Mouse (Mus musculus) bone marrow macrophage, adult 2 months (primary cell): ENCODE data around the gene Tesk2. TPM values are rescaled to one million over a fixed set of nuclear protein-coding genes. Genes with fewer than 3 reads are reported as not detected.

Experiments
- H3K27ac ChIP-seq: 2 replicates; pipeline ENCODE4 v1.5.1; 2012; ENCODE audit warnings: low read depth, low read length; ENCODE audit not compliant: insufficient read depth
- H3K4me1 ChIP-seq: 2 replicates; pipeline ENCODE4 v1.6.1; 2012; ENCODE audit warnings: low read length; ENCODE audit not compliant: control insufficient read depth, insufficient read depth
- H3K4me3 ChIP-seq: 2 replicates; pipeline ENCODE4 v1.5.1; 2012; ENCODE audit warnings: mild to moderate bottlenecking, low read length, moderate library complexity; ENCODE audit not compliant: insufficient read depth
- CTCF ChIP-seq: IDR thresholded peaks from 2 replicates; pipeline ENCODE4 v1.5.1; 2012; ENCODE audit warnings: low read depth, mild to moderate bottlenecking, low read length, moderate library complexity
- POLR2A ChIP-seq: IDR thresholded peaks from 2 replicates; pipeline ENCODE4 v1.6.1; 2012; ENCODE audit warnings: mild to moderate bottlenecking, low read depth, low read length, borderline replicate concordance
- polyA plus RNA-seq: library from polyadenylated mRNA; stranded (reverse); fragments of >200 nt; gene quantifications from 2 replicates; pipeline ENCODE4 v1.2.4, GENCODE M21; 2012; ENCODE audit not compliant: missing spikeins, insufficient read depth, insufficient read length

Gene Tesk2
- polyA plus RNA-seq, 1 experiment, result 13.2 TPM

- Histone ChIP-seq H3K4me3 (peak overlapping the region; percentile 35), H3K4me1 (peaks cover 20% of the 10 kb centered on the region), H3K27ac (no peak overlapping the region)
- TF ChIP-seq CTCF (no peak), POLR2A (no peak)
These were observed 31.4 kb upstream of the Tesk2 start for GRCm38 (mm10) chr4:116689309-116689876.

- TF ChIP-seq POLR2A (no peak), CTCF (no peak)
- peaks cover 13% of the 10 kb centered on the region for H3K4me1 ChIP-seq
- no peak overlapping the region for H3K4me3 ChIP-seq
- no peak overlapping the region for H3K27ac ChIP-seq
These were observed 28.6 kb upstream of the Tesk2 start for GRCm38 (mm10) chr4:116692146-116692545.

DNA sequence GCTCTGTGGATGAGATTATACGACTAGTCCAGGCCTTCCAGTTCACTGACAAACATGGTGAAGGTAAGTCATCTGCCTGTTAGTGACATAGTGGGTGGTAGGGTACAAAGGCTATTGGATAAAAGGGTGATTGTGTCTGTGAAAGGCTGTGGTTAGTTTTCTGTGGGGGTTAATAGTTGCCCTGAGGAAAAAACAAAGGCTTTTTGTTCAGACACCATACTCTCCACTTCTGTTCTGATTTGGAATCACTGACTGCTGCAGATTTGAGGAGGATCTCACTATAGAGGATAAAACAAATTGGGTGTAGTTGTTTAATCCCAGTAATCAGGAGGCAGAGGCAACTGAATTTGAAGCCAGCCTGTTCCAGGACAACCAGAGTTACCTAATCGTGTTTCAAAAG lies 27.0 kb upstream of the Tesk2 start:
- no peak overlapping the region for H3K4me3 ChIP-seq
- no peak overlapping the region for H3K27ac ChIP-seq
- no peak for TF ChIP-seq POLR2A
- TF ChIP-seq CTCF, result no peak
- H3K4me1 ChIP-seq, result peaks cover 9% of the 10 kb centered on the region

- no peaks in the 10 kb centered on the region; the same call in 1 of the 2 replicates for H3K4me1 ChIP-seq
- no peak overlapping the region for H3K27ac ChIP-seq
- TF ChIP-seq CTCF, result no peak
- no peak for TF ChIP-seq POLR2A
- no peak overlapping the region for H3K4me3 ChIP-seq
These were observed 21.9 kb upstream of the Tesk2 start for GRCm38 (mm10) chr4:116698693-116699342.

DNA sequence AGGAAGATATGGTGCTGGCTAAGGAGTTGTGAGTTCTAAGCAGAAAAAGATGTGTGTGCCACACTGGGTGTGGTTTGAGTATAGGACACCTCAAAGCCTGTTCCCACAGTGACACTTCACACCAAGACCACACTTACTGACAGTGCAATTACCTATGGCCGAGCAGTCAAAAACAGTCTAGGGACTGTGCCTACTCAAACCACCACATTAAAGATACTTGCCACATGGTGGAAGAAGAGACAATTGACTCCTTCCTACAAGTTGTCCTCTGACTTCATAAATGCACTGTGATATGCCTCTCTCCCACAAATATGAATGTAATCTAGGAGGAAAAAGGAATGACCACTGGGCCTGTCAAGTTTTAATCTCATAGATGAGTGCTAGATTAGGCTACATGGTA lies 19.8 kb upstream of the Tesk2 start:
- no peak overlapping the region for H3K27ac ChIP-seq
- no peaks in the 10 kb centered on the region for H3K4me1 ChIP-seq
- no peak for TF ChIP-seq CTCF
- TF ChIP-seq POLR2A, result no peak
- no peak overlapping the region for H3K4me3 ChIP-seq

- TF ChIP-seq CTCF (peak; percentile 56), POLR2A (no peak)
- H3K27ac ChIP-seq, result no peak overlapping the region
These were observed 16.9 kb upstream of the Tesk2 start for GRCm38 (mm10) chr4:116703804-116704203.

GRCm38 (mm10) chr4:116707666-116708065 lies 13.1 kb upstream of the Tesk2 start:
- 0 out of 2 replicates have a peak overlapping the region, but pooled peaks have one; percentile 7 for H3K27ac ChIP-seq
- TF ChIP-seq POLR2A, result no peak
- no peak for TF ChIP-seq CTCF
- peaks cover 9% of the 10 kb centered on the region for H3K4me1 ChIP-seq
- H3K4me3 ChIP-seq, result peak overlapping the region; percentile 80

More at GRCm38 (mm10) chr4:116703804-116704203, 16.9 kb upstream of the Tesk2 start:
- H3K4me1 ChIP-seq, result 0 out of 2 replicates have a peak, but pooled peaks cover 3% of the 10 kb centered on the region
- no peak overlapping the region for H3K4me3 ChIP-seq

DNA sequence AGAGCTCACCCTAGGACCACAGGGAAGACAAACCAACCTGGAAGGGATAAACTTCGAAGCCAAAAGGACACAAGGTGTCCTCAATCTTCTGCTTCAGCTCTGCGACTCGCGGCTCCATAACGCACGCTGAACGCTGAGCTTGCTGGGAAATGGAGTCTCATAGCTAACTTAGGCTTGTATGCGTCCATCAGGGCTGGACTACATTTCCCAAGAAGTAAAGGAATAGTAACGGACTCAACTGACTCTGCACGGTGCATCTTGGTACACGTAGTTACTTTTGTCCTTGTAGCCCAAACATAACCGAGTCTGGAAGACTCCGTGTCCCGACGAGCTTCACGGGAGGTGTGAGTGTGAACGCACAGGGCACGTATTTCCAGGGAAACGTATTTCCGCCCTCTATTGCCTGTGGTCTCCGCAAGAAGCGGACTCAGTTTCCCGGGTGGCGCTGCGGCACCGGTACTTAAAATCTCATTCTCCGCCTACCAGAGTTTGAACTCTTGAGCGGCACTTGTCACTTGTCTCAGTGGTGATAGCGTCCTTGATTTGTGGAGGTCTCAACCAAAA lies 12.5 kb upstream of the Tesk2 start, which contains the start of the genes Mmachc and Ccdc163:
Mmachc (minus strand) TSS at position 206 of the 564 bp plus-strand sequence.
Ccdc163 (plus strand) TSS at position 309 of the 564 bp plus-strand sequence.
- TF ChIP-seq CTCF, result no peak
- no peak for TF ChIP-seq POLR2A
- 0 out of 2 replicates have a peak within 1 kb of the TSS, but pooled peaks have one; percentile 7 for H3K27ac ChIP-seq
- H3K4me1 ChIP-seq, result peaks cover 9% of the 10 kb centered on the region
- peak within 1 kb of the TSS; percentile 80 for H3K4me3 ChIP-seq

DNA sequence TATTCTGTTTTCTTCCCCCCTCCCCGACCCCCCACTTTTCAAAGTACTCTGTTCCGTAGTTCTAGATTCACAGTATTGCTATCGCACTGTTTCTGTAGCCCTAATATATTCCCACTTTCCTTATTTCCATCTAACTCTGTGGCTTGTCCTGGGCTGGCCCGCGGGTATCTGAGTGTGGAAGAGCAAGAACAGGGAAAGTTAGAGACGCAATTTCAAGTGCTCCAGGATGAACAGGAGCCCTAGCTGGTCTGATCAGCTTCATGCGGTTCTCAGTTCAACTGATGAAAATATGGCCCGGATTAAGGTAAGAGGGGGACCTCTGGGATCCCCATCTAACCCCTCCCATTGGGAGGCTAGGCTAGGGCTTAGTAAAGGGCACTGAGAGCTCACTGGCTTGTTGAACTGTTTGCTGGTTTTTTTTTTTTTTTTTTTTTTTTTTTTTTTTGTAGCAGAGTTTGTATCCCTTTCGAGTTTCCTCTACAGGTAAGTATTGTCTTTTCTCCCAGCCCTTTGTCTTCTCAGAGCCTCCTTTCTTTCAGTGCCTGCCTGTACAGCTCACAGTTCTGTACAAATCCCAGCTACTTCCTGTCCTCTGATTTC lies 11.9 kb upstream of the Tesk2 start:
- no peak overlapping the region for H3K27ac ChIP-seq

More for the DNA sequence above, 11.9 kb upstream of the Tesk2 start:
- peaks cover 9% of the 10 kb centered on the region for H3K4me1 ChIP-seq
- peak overlapping the region; percentile 80 for H3K4me3 ChIP-seq
- no peak for TF ChIP-seq CTCF
- no peak for TF ChIP-seq POLR2A
